Mouse (Mus musculus) heart, embryonic 13.5 days (tissue): ENCODE results near the gene Glis1. TPM values are rescaled to one million over a fixed set of nuclear protein-coding genes. Genes with fewer than 3 reads are reported as not detected.

Experiments
- ATAC-seq: fragments of 200-750 bp; cut with Nextera tagmentation; 2 replicates; pipeline ENCODE4 v1.8.0; 2017; ENCODE audit warnings: moderate TSS enrichment; ENCODE audit not compliant: insufficient number of reproducible peaks, low FRiP score, low TSS enrichment; ENCODE audit errors: extremely low read depth
- H3K27ac ChIP-seq: fragments of 300-500 bp; sonication (generic); replicated peaks from 2 replicates; pipeline ENCODE4 v1.5.1; 2015; ENCODE audit warnings: moderate library complexity, mild to moderate bottlenecking, inconsistent platforms
- H3K27me3 ChIP-seq: fragments of 300-500 bp; sonication (generic); replicated peaks from 2 replicates; pipeline ENCODE4 v1.6.1; 2015; ENCODE audit warnings: mild to moderate bottlenecking, inconsistent platforms
- H3K36me3 ChIP-seq: fragments of 300-500 bp; sonication (generic); 2 replicates; pipeline ENCODE4 v1.6.1; 2015; ENCODE audit warnings: mild to moderate bottlenecking, inconsistent platforms
- H3K4me1 ChIP-seq: fragments of 300-500 bp; sonication (generic); 2 replicates; pipeline ENCODE4 v1.6.1; 2015; ENCODE audit warnings: inconsistent platforms
- H3K4me2 ChIP-seq: fragments of 300-500 bp; sonication (generic); 2 replicates; pipeline ENCODE4 v1.6.1; 2015; ENCODE audit warnings: inconsistent platforms, mild to moderate bottlenecking, moderate library complexity
- H3K4me3 ChIP-seq: fragments of 300-500 bp; sonication (generic); 2 replicates; pipeline ENCODE4 v1.5.1; 2015; ENCODE audit warnings: moderate library complexity, mild to moderate bottlenecking, inconsistent platforms
- H3K9ac ChIP-seq: fragments of 300-500 bp; sonication (generic); 2 replicates; pipeline ENCODE4 v1.6.1; 2015; ENCODE audit warnings: inconsistent platforms, mild to moderate bottlenecking, moderate library complexity
- H3K9me3 ChIP-seq: fragments of 300-500 bp; sonication (generic); 2 replicates; pipeline ENCODE4 v1.6.1; 2016; ENCODE audit warnings: inconsistent platforms
- WGBS: fragments of 180-500 bp; shearing (Covaris S2); methylation state at CpG from one replicate; pipeline ENCODE4 v1.1.7; 2015; ENCODE audit warnings: mixed read lengths; 5-methylcytosine and 5-hydroxymethylcytosine counted together
- microRNA-seq: library from miRNA; unstranded; fragments of <30 nt; microRNA quantifications from one replicate; pipeline ENCODE4, GENCODE M21; 2016
- polyA plus RNA-seq: library from polyadenylated mRNA; unstranded; fragments of >200 nt; fragmentation: Nextera tagmentation; extraction: Ambion mirVana; gene quantifications from 2 replicates; pipeline ENCODE4 v1.2.1, GENCODE M21; 2015

Gene Glis1
- polyA plus RNA-seq, 1 experiment from 2014 or later: 0.12 TPM

DNA sequence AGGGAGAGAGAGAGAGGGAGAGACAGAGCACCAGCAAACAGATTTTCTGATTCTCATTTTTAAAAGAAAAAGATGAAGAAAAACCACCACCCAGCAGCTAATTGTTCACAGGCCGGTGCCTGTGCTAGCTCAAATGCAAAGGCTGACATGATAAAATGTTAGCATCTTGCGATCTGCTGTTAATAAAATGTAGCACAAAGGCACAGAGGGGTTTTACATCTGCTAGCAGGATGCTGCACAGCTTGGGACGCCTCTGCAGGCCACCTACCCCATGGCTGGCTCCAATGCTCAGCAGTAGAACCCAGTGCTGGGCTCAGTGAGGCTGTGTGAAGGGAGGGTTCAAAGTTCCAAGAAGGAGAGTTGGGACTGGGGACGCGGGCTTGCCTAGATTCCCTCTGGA, 236.3 kb downstream of the Glis1 start:
- WGBS: 63% methylated on average over 5 of the region's 5 CpGs
- ATAC-seq: no peak
- no peak overlapping the region for H3K4me2 ChIP-seq
- no peaks in the 10 kb centered on the region for H3K9me3 ChIP-seq
- H3K9ac ChIP-seq: no peak overlapping the region
- H3K27me3 ChIP-seq: peaks cover 57% of the 10 kb centered on the region
- no peak overlapping the region for H3K4me3 ChIP-seq
- no peak overlapping the region for H3K27ac ChIP-seq
- no peaks in the 10 kb centered on the region for H3K36me3 ChIP-seq
- peaks cover 7% of the 10 kb centered on the region for H3K4me1 ChIP-seq

- Histone ChIP-seq H3K36me3 (no peaks in the 10 kb centered on the region), H3K9ac (no peak overlapping the region), H3K4me2 (0 out of 2 replicates have a peak overlapping the region, but pooled peaks have one; percentile 4), H3K4me3 (no peak overlapping the region), H3K9me3 (no peaks in the 10 kb centered on the region), H3K27ac (no peak overlapping the region), H3K4me1 (peaks cover 7% of the 10 kb centered on the region), H3K27me3 (peaks cover 70% of the 10 kb centered on the region)
- 22% methylated on average over 23 of the region's 23 CpGs for WGBS
- peak; percentile 58; the same call in 1 of the 2 replicates for ATAC-seq
Measured at GRCm38 (mm10) chr4:107673638-107674321, 239.4 kb downstream of the Glis1 start.

GRCm38 (mm10) chr4:107674322-107674644, 239.9 kb downstream of the Glis1 start:
- ATAC-seq: no peak
- Histone ChIP-seq H3K9ac (no peak overlapping the region), H3K4me2 (no peak overlapping the region), H3K4me1 (peaks cover 7% of the 10 kb centered on the region), H3K27ac (no peak overlapping the region), H3K27me3 (peaks cover 74% of the 10 kb centered on the region), H3K4me3 (no peak overlapping the region), H3K9me3 (no peaks in the 10 kb centered on the region), H3K36me3 (no peaks in the 10 kb centered on the region)
- 31% methylated on average over 5 of the region's 5 CpGs for WGBS

- Histone ChIP-seq H3K36me3 (no peaks in the 10 kb centered on the region), H3K9ac (no peak overlapping the region), H3K4me3 (no peak overlapping the region), H3K9me3 (no peaks in the 10 kb centered on the region), H3K27ac (no peak overlapping the region), H3K4me1 (peaks cover 12% of the 10 kb centered on the region), H3K4me2 (no peak overlapping the region), H3K27me3 (peaks cover 66% of the 10 kb centered on the region)
- WGBS: 62% methylated on average over 10 of the region's 10 CpGs
- ATAC-seq: no peak
Measured at GRCm38 (mm10) chr4:107675645-107676044, 241.3 kb downstream of the Glis1 start.

- peaks cover 6% of the 10 kb centered on the region for H3K4me1 ChIP-seq
- no peak overlapping the region for H3K9ac ChIP-seq
- no peaks in the 10 kb centered on the region for H3K36me3 ChIP-seq
- WGBS: 27% methylated on average over 15 of the region's 15 CpGs
- H3K27ac ChIP-seq: no peak overlapping the region
- H3K27me3 ChIP-seq: peaks cover 41% of the 10 kb centered on the region
- H3K4me3 ChIP-seq: no peak overlapping the region
- ATAC-seq: no peak
- no peak overlapping the region for H3K4me2 ChIP-seq
- no peaks in the 10 kb centered on the region for H3K9me3 ChIP-seq
Measured at GRCm38 (mm10) chr4:107680311-107681098, 246.1 kb downstream of the Glis1 start.

DNA sequence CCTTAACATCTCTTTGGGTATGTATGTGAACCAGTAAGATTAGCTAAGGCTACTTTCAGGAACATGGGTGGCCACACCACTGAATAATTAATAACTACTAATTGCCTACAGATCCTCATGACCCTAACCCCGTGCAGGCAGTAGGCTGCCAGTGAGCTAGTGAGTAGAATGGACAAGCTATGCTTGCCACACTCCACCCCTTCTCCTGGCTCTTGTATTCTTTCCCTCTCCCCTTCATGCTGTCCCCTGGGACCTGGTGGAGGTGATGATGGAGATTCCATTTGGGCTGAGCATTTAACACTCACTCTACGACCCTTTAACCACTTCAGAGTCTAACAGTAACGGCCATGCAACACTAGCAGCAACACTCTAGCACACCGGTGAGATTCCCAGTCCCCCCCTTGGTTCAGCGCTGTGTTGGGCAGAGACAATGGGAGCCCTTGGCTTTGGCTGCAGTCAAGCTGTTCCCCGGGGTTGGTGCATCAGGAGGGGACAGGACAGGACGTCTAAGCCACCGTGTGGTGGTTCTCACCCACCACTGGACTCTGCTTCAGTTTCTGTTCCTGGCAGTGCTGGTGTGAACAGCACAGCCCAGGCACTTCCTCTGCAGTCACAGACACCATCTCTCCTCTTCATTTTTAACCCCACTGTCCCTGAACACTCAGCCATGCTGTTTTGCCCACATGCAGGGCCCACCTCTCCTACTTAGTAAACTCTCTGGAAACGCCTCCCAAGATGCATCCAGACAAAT, 246.9 kb downstream of the Glis1 start:
- 44% methylated on average over 9 of the region's 9 CpGs for WGBS
- Histone ChIP-seq H3K4me1 (peaks cover 6% of the 10 kb centered on the region), H3K4me3 (no peak overlapping the region), H3K36me3 (no peaks in the 10 kb centered on the region), H3K9ac (no peak overlapping the region), H3K27ac (no peak overlapping the region), H3K27me3 (peaks cover 35% of the 10 kb centered on the region), H3K4me2 (no peak overlapping the region), H3K9me3 (no peaks in the 10 kb centered on the region)
- ATAC-seq: no peak

DNA sequence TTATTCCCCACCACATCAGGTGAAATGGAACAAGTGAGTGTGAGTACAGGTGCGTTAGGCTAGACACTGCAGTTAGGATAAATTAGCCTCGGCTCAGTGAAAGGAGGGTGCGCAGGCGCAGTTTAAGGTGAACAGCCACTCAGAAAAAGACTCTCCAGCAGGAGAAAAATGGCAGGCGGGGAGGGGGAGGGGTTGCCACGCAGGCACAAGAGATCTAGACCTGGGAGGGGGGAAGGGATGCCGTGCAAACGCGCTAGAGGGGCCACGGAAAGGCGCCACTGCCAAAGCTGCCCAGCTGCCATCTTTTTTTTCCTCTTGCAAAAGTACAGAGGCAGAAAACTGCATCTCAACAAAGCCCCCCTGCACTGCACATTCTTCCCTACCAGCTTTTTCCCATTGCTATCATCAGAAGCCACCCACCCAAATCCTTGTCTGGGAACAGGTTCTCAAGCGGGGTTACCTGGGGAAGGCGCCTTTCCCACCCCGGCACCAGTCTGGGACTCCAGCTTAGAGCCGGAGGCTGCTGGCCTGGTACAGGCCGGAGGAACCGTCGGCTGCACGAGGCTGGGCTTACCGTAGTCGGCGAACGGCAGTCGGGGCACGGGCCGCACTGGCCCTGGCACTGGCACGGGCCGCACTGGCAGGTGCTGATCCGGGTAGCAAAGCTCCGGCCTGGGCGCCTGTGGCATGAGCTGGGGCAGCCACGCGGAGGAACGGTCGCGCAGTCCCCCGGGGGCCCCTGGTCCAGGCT, 248.8 kb downstream of the Glis1 start:
- H3K4me1 ChIP-seq: peaks cover 18% of the 10 kb centered on the region
- no peaks in the 10 kb centered on the region for H3K36me3 ChIP-seq
- no peaks in the 10 kb centered on the region for H3K9me3 ChIP-seq
- no peak for ATAC-seq
- H3K4me2 ChIP-seq: no peak overlapping the region
- WGBS: 81% methylated on average over 36 of the region's 37 CpGs
- peaks cover 28% of the 10 kb centered on the region for H3K27me3 ChIP-seq
- H3K4me3 ChIP-seq: no peak overlapping the region
- no peak overlapping the region for H3K27ac ChIP-seq
- H3K9ac ChIP-seq: no peak overlapping the region

- ATAC-seq: no peak
- no peak within 1 kb of the TSS for H3K4me2 ChIP-seq
- no peak within 1 kb of the TSS for H3K9ac ChIP-seq
- H3K27ac ChIP-seq: no peak within 1 kb of the TSS
- 80% methylated on average over 14 of the region's 14 CpGs for WGBS
- no peaks in the 10 kb centered on the region for H3K9me3 ChIP-seq
- H3K27me3 ChIP-seq: peaks cover 23% of the 10 kb centered on the region
- H3K4me3 ChIP-seq: no peak within 1 kb of the TSS
- no peaks in the 10 kb centered on the region for H3K36me3 ChIP-seq
- peaks cover 20% of the 10 kb centered on the region for H3K4me1 ChIP-seq
Measured at GRCm38 (mm10) chr4:107684130-107684529, 249.7 kb downstream of the Glis1 start, which contains the start of gene Dmrtb1. Dmrtb1 (minus strand) TSS chr4:107684230.

Small RNAs within 50 kb of the gene (microRNA-seq; reads per million reads assigned to microRNA genes)
- gene Gm24804: not detected

Other genes with a start within 250 kb of the Glis1 start
- not detected in 2 replicates for gene Ldlrad1, start 225.4 kb upstream of the Glis1 start, polyA plus RNA-seq
- gene Lrrc42, start 181.1 kb upstream of the Glis1 start, polyA plus RNA-seq: 53.5 and 56.9 TPM in 2 replicates
- gene Hspb11, start 181.0 kb upstream of the Glis1 start, polyA plus RNA-seq: 33.4 and 36.2 TPM in 2 replicates
- not detected in 2 replicates for gene Dio1, start 127.4 kb upstream of the Glis1 start, polyA plus RNA-seq
- gene Yipf1, start 120.2 kb upstream of the Glis1 start, polyA plus RNA-seq: 42.7 and 44.3 TPM in 2 replicates
- gene Ndc1, start 66.8 kb upstream of the Glis1 start, polyA plus RNA-seq: 24.8 and 25.5 TPM in 2 replicates
- 0.11 TPM in 1 of 2 replicates, not detected in the other for gene Dmrtb1, start 249.6 kb downstream of the Glis1 start, polyA plus RNA-seq